Mouse (Mus musculus): ENCODE data around the gene Cdc5l.

The Cdc5l gene

GRCm38 (mm10) chr17:45360950-45361349, 72.6 kb downstream of the Cdc5l start:
- DNase-seq: no peak

GRCm38 (mm10) chr17:45359443-45359842, 74.1 kb downstream of the Cdc5l start:
- no peak for DNase-seq

GRCm38 (mm10) chr17:45356431-45356830, 77.1 kb downstream of the Cdc5l start:
- no peak for DNase-seq

- DNase-seq: no peak
Measured at GRCm38 (mm10) chr17:45347951-45348350, 85.6 kb downstream of the Cdc5l start.
